ENCODE assay signal across 8 mouse cellular contexts in the genomic region with DNA sequence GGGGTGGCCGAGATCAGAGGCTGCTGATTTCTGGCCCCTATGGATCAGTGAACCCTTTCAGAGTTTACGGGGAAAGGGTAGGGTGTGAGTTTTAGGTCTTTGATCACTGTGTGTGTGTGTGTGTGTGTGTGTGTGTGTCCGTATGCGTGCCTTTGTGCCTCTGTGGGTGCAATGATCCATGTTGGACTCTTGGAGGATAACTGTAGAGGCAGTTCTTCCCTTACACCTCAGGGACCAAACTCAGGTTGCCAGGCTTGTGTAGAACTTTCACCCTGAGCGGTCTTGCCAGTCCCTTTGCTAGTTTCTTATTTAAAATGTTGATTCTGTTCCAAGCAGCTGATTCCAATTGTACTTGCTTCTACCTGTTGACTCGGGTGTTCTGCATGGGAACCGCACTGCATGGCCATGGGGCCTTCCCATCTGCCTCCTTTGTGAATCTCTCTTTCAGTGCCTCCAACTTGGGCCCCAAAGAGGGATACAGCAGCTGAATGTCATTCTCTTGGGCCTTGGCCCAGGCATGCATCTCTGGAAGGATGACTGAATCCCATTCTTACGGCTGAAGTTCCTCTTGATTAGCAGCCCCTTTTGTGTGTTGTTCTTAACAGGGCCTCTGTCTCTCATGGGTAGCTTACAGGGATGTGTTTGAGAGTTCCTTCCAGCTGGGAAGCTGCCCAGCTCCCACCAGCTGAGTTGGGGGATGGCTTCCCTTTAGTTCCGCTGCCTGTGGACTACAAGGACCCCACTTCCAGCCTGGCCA.
DNase-seq lines count a peak whose midpoint lies in the region; ATAC-seq and TF ChIP-seq lines count a peak whose summit lies in the region.

No protein-coding gene starts in this region.

- TF ChIP-seq POLR2A in heart, adult 2 months (IDR thresholded peaks at IDR 0.05; ENCODE audit: insufficient read depth, low read depth, low read length): no peak
- no peak for TF ChIP-seq POLR2A in limb, embryonic 14.5 days (IDR thresholded peaks at IDR 0.05; ENCODE audit: borderline replicate concordance, extremely low read depth, insufficient read depth, insufficient read length)

- no peaks in the 10 kb centered on the region for H3K79me2 ChIP-seq in heart, adult 2 months (replicated peaks; ENCODE audit: control insufficient read depth, insufficient read depth, low read length)

- no peaks in the 10 kb centered on the region for H3K9me3 ChIP-seq in embryonic facial prominence, embryonic 13.5 days
- H3K9me3 ChIP-seq in hindbrain, embryonic 12.5 days (replicated peaks): no peaks in the 10 kb centered on the region
- no peaks in the 10 kb centered on the region for H3K9me3 ChIP-seq in limb, embryonic 14.5 days (ENCODE audit: control insufficient read depth, low read length)

- no peak for TF ChIP-seq CTCF in heart, adult 2 months (IDR thresholded peaks at IDR 0.05)

- H3K27ac ChIP-seq in heart, adult 2 months: peak overlapping the region; percentile 73
- peak overlapping the region; percentile 78 for H3K27ac ChIP-seq in embryonic facial prominence, embryonic 13.5 days
- H3K27ac ChIP-seq in hindbrain, embryonic 12.5 days: peak overlapping the region; percentile 70
- H3K27ac ChIP-seq in limb, embryonic 14.5 days (replicated peaks; ENCODE audit: low read depth, low read length): peak overlapping the region; percentile 48

- no peak for TF ChIP-seq EP300 in heart, adult 2 months (IDR thresholded peaks at IDR 0.05; ENCODE audit: insufficient read depth, low read depth, low read length)

- H3K4me2 ChIP-seq in embryonic facial prominence, embryonic 13.5 days: no peak overlapping the region
- H3K4me2 ChIP-seq in hindbrain, embryonic 12.5 days (replicated peaks): no peak overlapping the region
- H3K4me2 ChIP-seq in limb, embryonic 14.5 days (replicated peaks; ENCODE audit: low read depth, low read length, severe bottlenecking): no peak overlapping the region

- intact Hi-C loops in heart, adult 2 months (cut with DNase I): loop anchor here (2.0 to 5.0 kb wide), 2 partner anchors 43 to 77 kb away; no protein-coding TSS in a partner anchor

- H3K9ac ChIP-seq in heart, adult 2 months (ENCODE audit: low read depth, low read length): no peak overlapping the region
- no peak overlapping the region for H3K9ac ChIP-seq in embryonic facial prominence, embryonic 13.5 days
- H3K9ac ChIP-seq in hindbrain, embryonic 12.5 days: no peak overlapping the region
- no peak overlapping the region for H3K9ac ChIP-seq in limb, embryonic 14.5 days (ENCODE audit: low read depth, low read length, severe bottlenecking)

- peaks cover 15% of the 10 kb centered on the region for H3K4me1 ChIP-seq in heart, adult 2 months (ENCODE audit: control insufficient read depth, insufficient read depth, low read length)
- H3K4me1 ChIP-seq in embryonic facial prominence, embryonic 13.5 days: peaks cover 70% of the 10 kb centered on the region
- peaks cover 22% of the 10 kb centered on the region for H3K4me1 ChIP-seq in hindbrain, embryonic 12.5 days
- H3K4me1 ChIP-seq in limb, embryonic 14.5 days (ENCODE audit: control insufficient read depth, insufficient read depth, low read length): peaks cover 53% of the 10 kb centered on the region

- no peaks in the 10 kb centered on the region for H3K27me3 ChIP-seq in heart, adult 2 months (ENCODE audit: control insufficient read depth, insufficient read depth, low read length)
- H3K27me3 ChIP-seq in embryonic facial prominence, embryonic 13.5 days: no peaks in the 10 kb centered on the region
- no peaks in the 10 kb centered on the region for H3K27me3 ChIP-seq in hindbrain, embryonic 12.5 days
- no peaks in the 10 kb centered on the region for H3K27me3 ChIP-seq in limb, embryonic 14.5 days (ENCODE audit: control insufficient read depth, insufficient read depth, low read length)

- 80% methylated on average over 9 of the region's 9 CpGs for WGBS in heart, adult 2 months
- WGBS in embryonic facial prominence, embryonic 13.5 days: 61% methylated on average over 9 of the region's 9 CpGs
- 64% methylated on average over 9 of the region's 9 CpGs for WGBS in hindbrain, embryonic 12.5 days
- WGBS in limb, embryonic 14.5 days: 61% methylated on average over 9 of the region's 9 CpGs

- peak in 1 of 2 experiments; percentile 34 for DNase-seq in heart, adult 2 months
- DNase-seq in heart, adult 8-10 months (ENCODE audit: low spot score): no peak
- peak; percentile 46 for DNase-seq in limb, embryonic 14.5 days (ENCODE audit: low spot score)
- DNase-seq in urinary bladder, adult 18-20 months (ENCODE audit: low spot score in 2 of 2): no peak
- DNase-seq in adrenal gland, postnatal 25 days: no peak

- no peaks in the 10 kb centered on the region for H3K36me3 ChIP-seq in heart, adult 2 months (ENCODE audit: control insufficient read depth, insufficient read depth, low read length)
- no peaks in the 10 kb centered on the region for H3K36me3 ChIP-seq in embryonic facial prominence, embryonic 13.5 days
- H3K36me3 ChIP-seq in hindbrain, embryonic 12.5 days: no peaks in the 10 kb centered on the region
- H3K36me3 ChIP-seq in limb, embryonic 14.5 days (ENCODE audit: control insufficient read depth, insufficient read depth, low read length): no peaks in the 10 kb centered on the region

- no peak for ATAC-seq in embryonic facial prominence, embryonic 13.5 days (ENCODE audit: insufficient number of reproducible peaks, insufficient read depth, low FRiP score, low TSS enrichment, low read depth)
- no peak for ATAC-seq in hindbrain, embryonic 12.5 days (ENCODE audit: low FRiP score)
- ATAC-seq in limb, embryonic 14.5 days (ENCODE audit: low FRiP score, low read depth): no peak
- ATAC-seq in granulocyte monocyte progenitor cell, adult 5-6 weeks (replicated peaks; ENCODE audit: poor library complexity, severe bottlenecking): no peak

- no peak overlapping the region for H3K4me3 ChIP-seq in heart, adult 2 months
- no peak overlapping the region for H3K4me3 ChIP-seq in embryonic facial prominence, embryonic 13.5 days
- no peak overlapping the region for H3K4me3 ChIP-seq in hindbrain, embryonic 12.5 days
- H3K4me3 ChIP-seq in limb, embryonic 14.5 days (replicated peaks; ENCODE audit: low read length): no peak overlapping the region
